Mouse (Mus musculus) thymus, postnatal 10 days (tissue): ENCODE measurements around the gene Fbxl17.

ENCODE experiments used
- DNase-seq, 2 experiments: peaks; one replicate each; pipeline ENCODE4 v3.0.0; 2021; ENCODE audit warnings: low spot score in 2 of 2

The Fbxl17 gene

DNA sequence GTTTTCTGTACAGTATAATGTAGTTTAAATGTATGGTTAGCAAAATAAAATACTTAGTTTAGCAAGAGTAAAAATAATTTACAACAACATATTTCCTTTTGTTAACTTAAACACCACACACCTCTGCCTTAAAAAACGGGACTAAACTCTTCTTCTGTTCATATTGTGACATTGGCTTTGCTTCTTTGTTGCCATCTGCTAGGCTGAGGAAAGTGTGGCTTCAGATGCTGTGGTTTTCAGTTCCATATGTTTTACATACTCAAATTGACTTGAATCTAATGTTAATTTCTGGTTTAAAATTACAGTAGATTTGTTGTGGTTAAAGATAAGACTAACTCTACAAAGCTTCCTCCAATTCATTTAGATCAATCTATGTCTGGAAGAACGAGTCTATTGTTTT lies 218.8 kb downstream of the Fbxl17 start:
- DNase-seq: no peak

DNA sequence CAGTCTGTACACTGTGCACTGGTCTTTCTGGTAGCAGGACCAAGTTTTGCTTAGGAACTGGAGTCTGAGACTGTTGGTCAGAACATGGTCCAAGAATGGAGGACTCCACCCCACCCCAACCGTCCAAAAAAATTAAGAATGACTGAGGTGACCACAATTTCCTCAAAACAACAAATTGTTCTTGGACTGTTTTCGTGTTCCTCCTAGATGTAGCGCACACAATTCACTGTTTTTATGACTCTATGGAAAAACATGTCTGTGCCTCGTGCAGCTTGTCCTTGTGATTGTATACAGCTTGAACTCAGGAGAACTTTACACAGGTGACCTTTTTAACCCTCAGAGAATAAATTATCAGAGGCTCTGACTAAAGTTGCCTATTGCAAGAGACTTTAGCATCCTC lies 220.7 kb downstream of the Fbxl17 start:
- no peak for DNase-seq

DNA sequence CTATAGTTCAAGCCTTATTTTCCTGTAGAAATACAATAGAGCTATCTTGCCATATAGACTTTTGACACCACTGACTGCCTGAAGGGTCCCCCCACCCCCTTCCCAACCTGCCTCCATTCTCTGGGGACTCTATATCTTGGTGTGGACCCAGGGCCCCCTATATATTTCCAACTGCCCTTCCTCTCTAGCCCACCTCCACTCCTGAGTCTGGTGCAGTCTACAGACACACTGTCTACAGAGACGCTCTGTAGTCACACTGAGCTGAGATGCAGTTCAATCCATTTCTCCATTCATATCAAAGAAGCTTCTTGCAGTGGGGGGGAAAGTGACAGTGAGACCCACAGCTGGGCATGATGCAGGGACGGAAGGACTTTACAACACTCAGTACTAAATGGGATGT lies 226.5 kb downstream of the Fbxl17 start:
- DNase-seq: no peak

DNA sequence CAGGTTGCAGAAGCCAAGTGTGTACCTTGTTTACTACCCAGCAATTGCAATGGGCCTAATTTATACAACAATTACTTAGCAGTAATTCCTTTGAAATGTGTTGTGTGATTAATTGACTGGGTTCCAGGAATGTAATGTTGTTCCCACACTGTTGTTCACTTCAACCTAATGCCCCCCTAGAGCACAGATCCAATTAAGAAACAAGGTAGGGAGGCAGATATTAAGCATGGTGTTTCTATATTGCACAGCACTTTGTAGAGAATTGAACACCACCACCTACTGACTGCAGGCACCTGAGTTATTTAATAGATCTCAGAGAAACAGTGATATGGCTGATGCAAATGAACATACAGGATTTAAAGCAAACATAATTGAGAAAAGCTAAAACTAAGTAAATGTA lies 226.9 kb downstream of the Fbxl17 start:
- DNase-seq: no peak

DNA sequence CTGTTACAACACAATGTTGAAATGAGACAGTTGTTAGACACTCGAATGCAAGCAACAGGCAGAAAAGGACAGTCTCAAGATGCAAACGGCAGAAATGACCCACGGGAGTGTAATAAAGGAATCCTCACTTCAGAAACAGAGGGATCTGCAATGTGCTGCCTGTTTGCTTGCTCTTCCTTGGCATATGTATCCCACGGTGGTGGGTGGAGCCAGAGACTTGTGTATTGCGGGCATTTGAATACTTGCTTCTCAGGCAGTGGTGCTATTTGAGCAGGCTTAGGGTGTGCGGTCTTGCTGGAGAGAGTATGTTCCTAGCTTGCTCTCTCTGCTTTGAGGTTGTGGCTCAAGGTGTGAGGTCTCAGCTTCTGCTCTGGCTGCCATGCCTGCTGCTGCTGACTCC lies 228.8 kb downstream of the Fbxl17 start:
- no peak for DNase-seq

DNA sequence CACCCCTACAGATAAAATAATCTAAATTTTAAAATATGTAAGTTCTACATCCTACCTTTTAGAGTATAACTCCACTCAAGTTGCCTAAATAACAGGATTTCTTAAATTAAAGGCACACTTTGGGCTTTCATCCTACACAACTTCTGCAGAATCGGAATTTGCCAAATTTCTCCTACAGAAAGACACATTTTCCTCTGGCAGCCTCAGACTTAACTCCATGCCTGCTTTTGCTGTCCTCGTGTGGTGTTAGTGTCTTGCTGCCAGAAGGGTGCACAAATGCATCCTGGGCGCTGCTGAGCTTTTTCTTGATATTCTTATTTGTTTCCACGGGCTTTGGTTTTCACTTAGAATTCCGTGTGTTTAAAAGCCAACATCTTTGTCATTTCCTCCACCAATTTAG lies 229.3 kb downstream of the Fbxl17 start:
- no peak for DNase-seq

DNA sequence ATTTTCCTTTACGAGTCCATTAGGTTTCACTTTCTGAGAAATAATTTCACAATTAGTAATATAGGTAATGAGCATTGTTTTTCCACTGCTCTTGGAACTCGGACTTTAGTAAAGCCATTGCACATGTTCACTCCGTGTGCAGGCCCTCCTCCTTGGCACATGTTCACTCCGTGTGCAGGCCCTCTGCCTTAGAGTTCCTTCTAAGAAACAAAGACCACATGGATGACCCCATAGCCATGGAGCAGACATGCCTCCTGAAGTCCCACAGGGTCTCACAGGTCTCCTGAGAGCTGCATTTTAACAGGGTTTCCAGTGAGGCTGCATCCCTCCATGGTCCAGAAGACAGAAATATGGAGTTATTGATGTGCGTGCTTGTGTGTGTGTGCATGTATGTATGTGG lies 237.1 kb downstream of the Fbxl17 start:
- DNase-seq: no peak

DNA sequence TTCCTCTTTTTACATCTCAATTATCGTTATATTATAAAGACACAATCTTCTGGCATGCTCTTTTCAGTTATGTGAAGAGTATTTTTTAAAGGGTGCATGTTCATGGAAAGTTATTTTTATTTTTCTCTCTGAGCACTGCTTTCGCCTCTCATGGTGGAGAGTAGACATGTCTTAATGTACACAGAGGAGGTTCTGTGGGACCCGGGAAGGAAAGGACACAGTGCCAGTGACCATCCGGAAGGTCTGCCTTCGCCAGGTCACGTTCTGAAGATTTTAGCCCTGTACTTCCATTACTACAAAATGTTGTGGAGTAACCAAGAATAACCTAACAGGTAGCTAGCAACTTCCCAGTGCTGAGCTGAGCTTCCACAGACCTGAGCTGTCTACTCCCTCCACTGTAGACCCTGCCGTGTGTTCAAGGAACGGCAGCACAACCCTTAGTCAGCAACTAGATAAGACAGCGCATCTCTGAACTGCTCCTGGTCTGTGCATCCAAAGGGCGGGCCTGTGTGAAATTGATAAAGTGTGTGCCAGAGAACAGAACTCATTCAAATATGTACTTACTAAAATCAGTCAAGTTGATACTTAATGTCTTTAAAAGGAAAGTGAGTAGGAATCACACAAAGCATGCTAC lies 238.2 kb downstream of the Fbxl17 start:
- no peak for DNase-seq

DNA sequence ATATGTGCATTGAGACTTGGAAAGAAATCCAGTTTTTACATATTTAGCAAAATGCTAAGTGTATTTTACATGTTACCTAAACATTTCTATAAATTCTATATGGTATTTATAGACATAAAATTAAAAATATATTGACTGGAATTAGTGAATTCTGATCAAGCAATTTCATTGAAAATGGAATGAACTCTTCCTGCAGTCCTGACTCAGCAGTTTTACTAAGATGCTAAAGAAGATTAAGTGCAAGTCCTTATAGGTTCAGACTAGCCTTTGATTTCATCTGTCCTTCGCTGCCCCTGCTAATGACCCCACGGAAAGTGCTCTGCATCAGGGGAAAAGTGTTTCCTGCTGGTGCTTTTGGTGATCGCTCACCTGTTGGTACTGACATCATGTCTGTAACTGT lies 240.7 kb downstream of the Fbxl17 start:
- DNase-seq: no peak

DNA sequence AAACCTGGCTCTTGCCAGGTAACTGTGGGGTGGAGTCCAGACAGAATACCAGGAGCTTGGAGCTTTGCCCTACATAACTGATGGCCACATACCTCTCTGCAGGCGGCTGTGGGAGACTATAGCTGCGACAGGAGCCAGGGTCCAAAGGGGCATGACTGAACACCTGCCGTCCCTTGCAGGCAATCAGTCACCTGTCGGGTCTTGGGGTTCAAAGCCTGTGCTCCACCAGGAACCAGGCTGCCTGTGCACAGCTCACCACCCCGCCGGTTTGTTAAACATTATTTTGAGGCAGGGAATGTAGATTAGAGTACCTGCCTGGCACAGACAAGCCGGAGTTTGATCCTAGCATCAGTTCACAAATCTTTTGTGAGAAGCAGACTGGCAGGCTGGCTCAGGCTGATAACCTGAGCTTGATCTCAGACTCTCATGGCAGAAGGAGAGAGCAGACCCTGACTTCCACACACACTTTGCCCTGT lies 253.6 kb downstream of the Fbxl17 start:
- DNase-seq: no peak

DNA sequence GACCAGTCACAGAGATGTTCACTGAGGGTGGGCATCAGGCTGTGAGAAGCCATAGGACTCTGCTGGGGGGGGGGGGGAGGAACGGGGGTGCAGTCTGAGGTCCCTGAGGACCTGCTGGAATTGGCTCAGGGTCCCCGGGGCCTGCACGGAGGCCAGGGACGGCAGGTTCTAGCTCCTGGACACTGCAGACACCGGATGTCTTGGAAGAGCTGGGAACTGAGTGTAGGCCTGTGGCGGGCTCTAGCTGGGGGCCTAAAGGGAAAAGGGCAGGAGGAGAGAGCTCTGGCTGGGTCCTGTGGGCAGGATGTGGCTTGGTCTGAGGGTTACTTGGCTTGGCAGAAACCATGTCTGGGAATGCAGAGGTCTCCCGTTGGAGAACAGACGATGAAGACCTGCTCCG lies 254.3 kb downstream of the Fbxl17 start:
- no peak for DNase-seq

DNA sequence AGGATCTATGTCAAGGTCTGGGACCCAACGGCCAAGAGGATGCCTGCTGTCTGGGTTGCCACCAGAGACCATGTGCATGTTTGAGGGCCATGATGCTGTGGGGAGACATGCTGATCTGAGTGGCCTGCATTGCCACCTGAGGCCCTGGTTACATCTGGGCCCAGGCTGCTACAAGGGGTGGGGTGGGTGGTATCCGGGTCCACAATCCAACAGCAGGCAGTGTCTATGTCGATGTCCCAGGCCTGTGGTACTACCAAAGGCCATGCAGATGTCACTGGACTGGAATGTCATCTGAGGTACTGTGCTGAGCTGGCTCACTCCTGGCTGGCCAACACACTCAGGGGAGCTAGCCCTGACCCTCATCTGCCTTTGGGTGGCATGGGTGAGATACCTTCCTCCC lies 257.1 kb downstream of the Fbxl17 start:
- no peak for DNase-seq

DNA sequence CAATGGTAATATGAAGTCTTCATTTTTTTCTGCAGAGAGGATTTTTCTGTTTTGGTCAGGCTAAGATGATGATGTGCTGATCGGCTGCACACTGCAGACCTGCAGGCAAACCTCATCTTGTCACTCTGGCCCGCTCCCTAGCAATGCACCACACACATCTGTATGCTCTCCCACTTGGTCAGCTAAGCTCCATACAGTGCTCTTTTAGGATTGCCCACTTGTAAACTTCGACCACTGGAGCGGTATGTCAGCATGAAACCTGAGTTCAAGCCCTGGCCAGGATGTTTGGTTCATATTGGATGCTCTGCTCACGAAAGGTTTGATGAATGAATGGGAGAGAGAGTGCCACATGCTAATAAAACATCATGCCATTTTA lies 259.1 kb downstream of the Fbxl17 start:
- no peak for DNase-seq

DNA sequence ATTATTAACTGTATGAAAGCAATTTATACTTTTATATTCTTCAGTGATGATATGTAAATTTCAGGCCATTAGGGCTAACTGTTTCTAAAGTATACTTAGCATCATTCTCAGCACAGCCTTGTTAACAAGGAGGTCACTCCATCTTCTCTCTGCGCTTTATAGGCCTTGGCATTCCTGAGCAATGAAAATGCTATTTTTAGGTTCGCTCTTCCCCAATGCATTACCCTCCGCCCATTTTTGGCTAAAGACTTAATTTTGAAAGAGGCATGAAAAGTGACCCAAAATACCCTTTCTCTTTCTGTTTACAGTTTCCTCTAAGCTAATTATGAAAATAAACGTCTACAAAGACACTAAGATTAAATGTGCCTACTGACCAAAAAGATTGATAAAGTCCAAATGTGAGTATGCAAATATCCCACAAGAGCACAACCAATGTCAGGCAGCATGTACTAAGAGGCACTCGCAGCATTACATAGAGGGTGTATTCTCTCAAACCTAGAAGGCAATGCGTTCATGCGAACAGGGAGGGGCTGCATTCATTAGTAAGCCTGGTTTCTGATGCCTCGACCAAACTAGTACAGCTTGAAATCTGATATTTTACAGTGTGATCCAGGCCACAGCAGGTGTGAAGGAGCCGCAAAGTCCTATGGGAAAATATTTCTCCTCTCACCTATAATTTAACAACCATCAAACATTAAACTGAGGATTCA lies 259.6 kb downstream of the Fbxl17 start:
- no peak for DNase-seq

DNA sequence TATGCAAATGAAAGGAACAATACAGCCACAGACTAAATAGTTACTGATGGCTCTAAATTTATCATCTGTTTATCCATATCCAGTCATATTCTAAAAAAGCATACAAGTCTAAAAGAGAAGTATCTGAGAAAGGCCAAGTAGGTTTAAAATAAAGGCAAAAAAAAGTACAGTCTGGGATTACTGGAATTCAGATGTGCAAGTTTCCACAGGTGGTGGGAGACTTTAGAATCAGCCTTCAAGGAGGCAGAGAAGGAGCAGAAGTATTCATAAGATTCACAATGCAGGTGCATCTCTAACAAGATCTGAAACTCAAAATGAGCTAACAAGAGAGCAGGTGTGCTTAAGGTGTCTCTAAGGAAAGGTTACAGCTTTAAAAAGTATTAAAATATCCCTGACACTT lies 263.0 kb downstream of the Fbxl17 start:
- no peak for DNase-seq

DNA sequence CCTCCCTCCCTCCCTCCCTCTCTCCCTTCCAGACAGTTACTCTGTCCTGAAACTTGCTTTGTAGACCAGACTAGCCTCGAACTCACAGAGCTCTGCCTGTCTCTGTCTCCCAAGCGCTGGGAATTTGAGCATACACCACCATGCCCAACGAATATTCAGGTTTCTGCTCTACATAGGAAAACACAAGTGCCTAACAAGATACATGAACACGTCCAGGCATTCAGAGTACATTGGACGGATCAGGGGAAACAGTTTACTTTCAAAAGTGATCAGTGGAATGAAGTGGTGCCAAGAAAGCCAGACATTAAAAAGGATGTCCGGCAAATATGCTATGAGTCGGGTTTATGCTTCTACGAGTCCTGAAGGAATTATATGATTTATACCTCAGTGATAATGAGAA lies 263.6 kb downstream of the Fbxl17 start:
- no peak for DNase-seq

DNA sequence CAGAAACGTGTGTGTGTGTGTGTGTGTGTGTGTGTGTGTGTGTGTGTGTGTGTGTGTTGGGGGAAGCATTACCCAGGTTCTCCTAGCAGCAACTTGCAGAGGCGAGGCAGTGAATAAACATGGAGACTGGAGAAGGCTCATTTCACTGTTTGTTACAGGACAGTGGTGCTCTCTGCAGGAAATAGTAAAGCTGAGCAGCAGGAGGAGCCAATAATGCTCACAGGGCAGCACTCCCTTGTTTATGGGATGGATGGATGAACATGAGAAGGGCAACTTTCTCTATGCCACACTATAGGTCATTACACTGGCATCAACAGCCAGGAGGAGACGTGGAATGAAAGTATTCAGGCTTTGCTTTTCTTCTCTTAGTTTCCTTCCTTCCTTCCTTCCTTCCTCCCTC lies 264.0 kb downstream of the Fbxl17 start:
- no peak for DNase-seq

DNA sequence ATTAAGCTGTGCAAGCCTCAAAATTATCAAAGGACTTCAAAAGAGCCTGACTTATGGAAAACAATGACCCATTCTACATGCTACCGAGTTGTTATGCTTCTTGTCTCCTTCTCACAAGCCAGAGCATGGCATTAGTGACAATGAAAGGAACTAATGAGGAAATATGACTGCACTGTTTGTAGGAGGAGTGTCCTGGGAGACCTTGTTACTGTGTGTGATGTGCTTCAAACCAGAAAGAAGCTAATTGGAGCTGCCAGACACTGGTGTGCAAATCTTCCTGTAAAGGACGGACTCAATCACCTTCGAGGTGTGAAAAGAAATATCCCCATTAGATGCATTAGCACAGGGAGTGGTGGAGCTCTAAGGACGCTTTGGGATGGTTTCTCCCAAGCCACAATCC lies 270.7 kb downstream of the Fbxl17 start:
- DNase-seq: no peak

DNA sequence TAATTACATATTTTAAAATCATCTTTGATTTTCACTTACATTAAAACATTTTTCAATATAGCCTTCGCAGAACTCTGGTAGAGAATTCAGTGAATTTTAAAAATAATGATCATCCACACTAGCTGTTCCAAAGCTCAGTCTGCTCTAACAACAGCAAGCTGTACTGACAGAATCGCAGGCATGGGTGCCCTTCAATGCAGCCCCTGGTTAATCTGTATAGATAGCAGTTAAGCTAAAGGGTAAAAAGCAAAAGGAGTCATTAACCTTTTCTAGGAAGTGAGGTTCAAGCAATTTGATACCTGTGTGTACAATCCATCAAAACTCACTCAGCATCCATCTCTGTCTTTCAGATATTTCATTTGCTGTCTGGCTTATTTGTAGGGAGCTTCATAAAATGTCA lies 273.4 kb downstream of the Fbxl17 start:
- DNase-seq: no peak

DNA sequence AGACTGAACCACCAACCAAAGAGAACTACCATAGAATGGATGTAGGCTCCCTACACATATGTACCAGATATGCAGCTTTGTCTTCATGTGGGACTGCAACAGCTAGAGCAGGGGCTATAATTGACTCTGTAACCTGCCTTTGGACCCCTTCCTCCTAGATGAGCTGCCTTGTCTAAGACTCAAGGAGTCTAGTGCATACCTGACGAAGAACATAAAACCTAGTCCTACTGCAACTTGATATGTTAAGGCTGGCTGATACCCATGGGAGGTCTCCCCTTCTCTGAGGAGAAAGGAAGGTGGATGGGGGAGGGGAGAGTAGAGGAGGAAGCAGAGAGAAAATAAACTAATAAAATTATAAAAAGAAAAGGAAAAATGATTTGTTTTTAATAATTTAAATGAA lies 273.9 kb downstream of the Fbxl17 start:
- DNase-seq: no peak

DNA sequence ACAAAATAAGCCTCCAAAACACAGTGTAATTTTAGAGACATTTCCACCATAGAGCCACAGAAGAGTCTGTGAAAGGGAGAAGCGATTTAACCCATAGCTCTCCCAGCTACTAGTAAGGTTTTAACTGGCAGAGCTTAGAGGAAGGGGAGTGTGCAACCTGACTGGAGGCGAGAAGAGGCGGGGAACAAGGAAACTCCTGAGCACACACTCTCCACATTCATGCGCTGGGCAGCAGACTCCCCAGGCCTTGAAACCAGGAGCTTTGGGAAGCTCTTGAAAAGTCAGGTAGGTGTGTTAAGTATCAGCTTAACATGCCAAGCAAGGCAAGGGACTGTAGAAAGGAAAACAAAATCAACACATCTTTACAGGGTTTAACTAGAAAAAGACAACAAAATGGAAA lies 276.1 kb downstream of the Fbxl17 start:
- no peak for DNase-seq

DNA sequence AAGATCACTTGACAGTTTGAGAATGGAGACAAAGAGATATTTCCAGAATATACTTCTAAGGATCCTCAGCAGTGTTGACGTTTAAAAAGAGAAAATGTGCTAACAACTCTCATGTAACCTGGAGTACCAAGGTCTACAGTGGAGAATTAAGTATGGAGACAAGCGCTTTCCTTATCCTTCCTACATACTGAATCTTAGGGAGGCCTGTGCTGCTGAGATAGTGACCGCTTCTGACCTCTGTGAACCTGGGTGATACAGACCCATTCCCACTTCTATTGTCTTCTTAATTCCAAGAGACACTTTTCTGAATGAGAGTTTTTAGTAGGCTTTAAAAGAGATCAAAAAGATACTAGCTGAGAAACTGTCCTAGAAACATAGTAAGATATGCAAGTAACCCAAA lies 278.2 kb downstream of the Fbxl17 start:
- DNase-seq: no peak

DNA sequence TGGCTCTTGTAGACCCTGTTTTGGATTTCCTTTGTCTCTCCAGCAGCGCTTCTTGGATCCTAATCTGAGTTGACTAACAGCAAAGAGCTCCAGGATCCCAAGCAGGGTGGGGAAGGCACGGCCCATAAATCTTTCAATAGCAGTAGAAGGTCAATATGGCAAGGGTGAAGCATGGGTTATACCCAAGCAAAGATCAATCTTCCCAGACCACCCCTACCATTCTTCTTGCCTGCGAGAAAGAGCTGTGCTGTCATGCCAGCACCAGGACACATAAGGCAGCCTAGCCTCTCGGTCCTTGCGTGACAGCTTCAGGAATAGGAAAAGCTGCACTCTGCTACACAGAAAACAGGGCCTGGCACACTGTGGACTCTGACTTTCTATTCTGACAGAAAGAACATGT lies 279.0 kb downstream of the Fbxl17 start:
- DNase-seq: no peak

DNA sequence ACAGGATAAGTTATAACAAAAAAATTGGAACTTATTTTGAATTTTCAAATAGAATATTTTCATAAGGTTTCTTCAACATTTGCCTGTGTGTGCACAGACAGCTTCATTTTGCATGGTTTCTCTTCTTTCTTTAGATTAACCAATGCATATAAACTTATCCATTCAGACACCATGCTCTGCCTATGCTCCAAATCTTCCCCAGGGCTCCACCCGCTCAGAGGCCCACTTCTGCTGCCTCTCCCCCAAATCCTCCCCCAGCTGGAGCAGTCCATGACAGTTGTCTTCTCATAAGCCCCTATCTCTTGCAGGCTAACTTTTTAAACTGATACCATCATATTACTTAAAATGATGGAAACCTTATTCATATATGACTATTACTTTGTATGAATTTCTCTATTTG lies 282.8 kb downstream of the Fbxl17 start:
- no peak for DNase-seq
